Mouse (Mus musculus): ENCODE data around the gene Gm20458. TPM values are rescaled to one million over a fixed set of nuclear protein-coding genes. Genes with fewer than 3 reads are reported as not detected.

Gene Gm20458
- total RNA-seq, 2 experiments from 2014 or later, result not detected

GRCm38 (mm10) chr2:164449341-164450042 is 11.3 kb upstream of the Gm20458 start:
- ATAC-seq (replicated peaks; ENCODE audit: poor library complexity, severe bottlenecking), result no peak

DNA sequence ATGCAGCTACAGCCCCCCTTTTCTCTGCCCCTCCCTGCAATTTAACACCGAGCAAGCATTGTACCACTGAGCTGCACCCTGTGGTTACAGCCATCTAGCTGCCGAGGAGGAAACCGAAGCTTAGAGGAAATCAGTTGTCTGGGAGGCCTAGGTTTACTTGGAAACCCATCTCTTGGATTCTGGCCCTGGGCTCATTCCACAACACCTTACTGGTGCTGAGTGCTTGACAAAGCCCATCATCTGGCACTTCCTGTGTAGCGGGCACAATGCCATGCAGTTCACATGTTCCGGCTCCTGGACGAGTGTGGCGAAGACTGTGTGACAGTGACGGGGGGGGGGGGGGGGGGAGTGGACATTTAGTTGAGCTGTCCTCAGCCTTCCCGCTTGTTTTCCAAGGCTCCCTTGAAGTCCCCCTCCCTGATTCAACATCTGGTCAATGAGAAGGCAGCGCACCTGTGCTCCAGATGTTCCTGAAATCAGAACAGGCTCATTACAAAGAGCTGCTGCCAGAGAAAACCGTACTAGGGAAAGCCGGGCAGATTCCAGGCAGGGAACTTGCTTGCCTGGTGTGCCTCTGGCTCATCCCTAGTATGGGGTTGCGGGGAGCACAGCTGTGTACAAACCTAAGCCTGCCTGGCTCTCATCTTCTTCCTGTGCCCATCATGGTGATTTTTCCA is 8.6 kb upstream of the Gm20458 start:
- ATAC-seq (replicated peaks; ENCODE audit: poor library complexity, severe bottlenecking), result no peak

DNA sequence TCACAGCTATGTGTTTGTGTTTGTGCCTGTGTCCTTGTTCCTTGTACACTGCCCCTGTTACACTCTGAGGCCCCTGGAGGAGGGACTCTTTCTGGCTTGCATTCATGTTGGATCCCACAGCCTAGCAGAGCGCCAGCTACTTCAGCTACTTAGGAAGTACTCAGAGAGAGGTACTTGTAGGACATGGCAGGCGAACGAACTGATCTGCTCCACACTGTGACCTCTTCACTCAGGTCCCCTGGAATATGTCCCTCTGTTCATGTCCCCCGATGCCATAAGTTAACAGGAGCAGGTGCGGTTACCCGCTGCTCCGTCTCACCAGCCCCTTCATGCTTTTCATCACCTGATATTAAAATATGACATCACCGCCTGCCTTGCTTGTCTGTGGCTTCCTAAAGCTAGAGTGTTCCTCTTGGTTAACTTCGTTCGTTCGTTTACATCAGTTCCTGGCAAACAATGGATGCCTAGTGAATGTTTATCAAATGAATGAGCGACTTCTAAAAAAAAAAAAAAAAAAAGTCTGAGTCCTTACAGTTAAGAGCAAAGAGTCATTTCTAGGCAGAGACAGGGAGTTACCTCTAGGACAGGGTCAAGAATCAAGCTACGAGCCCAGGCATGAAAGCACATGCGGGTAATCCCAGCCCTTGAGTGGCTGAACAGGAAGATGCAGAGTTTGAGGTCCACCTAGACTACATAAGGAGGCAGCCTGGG is 7.6 kb upstream of the Gm20458 start:
- no peak for ATAC-seq (replicated peaks; ENCODE audit: poor library complexity, severe bottlenecking)

GRCm38 (mm10) chr2:164453887-164454500 is 6.8 kb upstream of the Gm20458 start:
- no peak for ATAC-seq (replicated peaks; ENCODE audit: poor library complexity, severe bottlenecking)

DNA sequence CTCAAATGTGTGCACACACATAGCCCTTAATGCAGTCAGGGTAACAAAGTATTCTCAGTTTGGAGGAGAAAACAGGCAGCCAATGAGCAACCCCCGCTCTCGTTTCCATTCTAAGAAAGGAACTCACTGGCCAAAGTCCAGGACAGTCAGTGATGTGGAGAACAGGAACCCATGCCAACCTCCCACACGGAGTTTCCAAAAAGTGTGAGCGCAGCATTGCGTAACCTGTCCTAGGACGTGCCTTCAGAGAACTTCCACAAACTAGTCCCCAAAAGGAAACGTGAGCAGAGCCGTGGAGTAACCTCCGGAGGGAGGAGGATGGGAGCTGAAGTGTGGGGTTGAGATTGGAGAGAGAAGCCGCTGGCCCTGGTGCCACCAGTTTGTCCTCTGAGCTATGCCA is 5.9 kb upstream of the Gm20458 start:
- ATAC-seq (replicated peaks; ENCODE audit: poor library complexity, severe bottlenecking), result peak; percentile 93

DNA sequence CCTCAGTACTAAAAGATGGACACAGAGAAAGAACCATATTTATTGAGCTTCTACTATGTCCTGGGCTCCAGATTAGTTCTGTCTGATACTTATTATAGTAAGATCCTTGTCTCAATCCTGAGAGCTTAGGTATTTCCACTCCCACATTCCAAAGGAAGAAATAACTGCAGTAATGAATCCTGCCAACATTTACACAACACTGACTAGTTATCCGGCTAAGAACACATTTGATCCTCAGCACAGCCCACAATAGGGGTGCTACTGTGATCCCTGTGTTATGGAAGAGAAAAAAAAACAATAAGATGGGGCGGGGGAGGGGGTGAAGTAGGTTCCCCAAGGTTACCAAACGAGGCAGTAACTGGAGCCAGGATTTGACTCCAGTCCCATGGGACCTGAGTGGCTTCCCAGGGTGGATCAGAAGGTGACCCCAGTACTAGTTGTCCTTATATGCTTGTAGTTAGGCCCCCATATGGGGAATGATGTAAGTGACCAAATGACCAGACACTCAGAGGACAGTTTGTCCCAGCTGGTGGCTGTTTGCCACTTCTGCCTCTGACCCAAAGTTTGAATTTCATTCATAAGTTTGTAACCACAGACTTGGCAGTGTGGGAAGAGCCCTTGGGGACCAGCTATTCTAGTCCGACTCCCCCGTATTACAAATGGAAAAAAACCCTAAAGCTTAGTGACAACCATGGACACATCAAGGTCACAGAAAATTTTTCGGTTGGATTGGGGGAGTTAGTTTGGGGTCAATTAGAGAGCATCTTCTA is 5.2 kb upstream of the Gm20458 start:
- ATAC-seq (replicated peaks; ENCODE audit: poor library complexity, severe bottlenecking), result no peak

GRCm38 (mm10) chr2:164456413-164456812 is 4.4 kb upstream of the Gm20458 start:
- no peak for ATAC-seq (replicated peaks; ENCODE audit: poor library complexity, severe bottlenecking)

- ATAC-seq (replicated peaks; ENCODE audit: poor library complexity, severe bottlenecking), result no peak
Measured at GRCm38 (mm10) chr2:164456864-164457300, 3.9 kb upstream of the Gm20458 start, which contains the start of gene Sys1. Gene Sys1 (plus strand): TSS chr2:164456964.

GRCm38 (mm10) chr2:164457942-164458341 is 2.8 kb upstream of the Gm20458 start:
- ATAC-seq (replicated peaks; ENCODE audit: poor library complexity, severe bottlenecking), result no peak

DNA sequence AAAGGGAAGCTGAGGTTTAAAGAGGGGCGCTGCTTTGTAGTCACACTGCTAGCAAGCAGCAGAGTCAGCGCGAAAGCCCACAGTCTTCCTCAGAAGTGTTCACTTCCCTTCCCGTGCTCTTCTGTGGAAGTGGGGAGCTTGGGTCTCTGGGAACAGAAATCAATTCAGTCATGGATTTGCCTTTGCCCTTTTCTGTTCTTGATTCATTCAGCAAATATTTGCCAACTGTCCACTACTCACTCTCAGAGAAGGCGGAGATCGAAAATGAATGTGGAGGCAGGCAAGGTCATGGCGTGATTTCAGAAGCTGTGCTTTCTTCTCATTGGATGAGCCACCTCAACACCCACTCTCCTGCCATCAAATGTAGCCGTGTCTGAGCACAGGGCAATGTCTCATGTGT is 2.2 kb upstream of the Gm20458 start:
- no peak for ATAC-seq (replicated peaks; ENCODE audit: poor library complexity, severe bottlenecking)

GRCm38 (mm10) chr2:164465161-164465560 is 4.4 kb downstream of the Gm20458 start:
- no peak for ATAC-seq (replicated peaks; ENCODE audit: poor library complexity, severe bottlenecking)

DNA sequence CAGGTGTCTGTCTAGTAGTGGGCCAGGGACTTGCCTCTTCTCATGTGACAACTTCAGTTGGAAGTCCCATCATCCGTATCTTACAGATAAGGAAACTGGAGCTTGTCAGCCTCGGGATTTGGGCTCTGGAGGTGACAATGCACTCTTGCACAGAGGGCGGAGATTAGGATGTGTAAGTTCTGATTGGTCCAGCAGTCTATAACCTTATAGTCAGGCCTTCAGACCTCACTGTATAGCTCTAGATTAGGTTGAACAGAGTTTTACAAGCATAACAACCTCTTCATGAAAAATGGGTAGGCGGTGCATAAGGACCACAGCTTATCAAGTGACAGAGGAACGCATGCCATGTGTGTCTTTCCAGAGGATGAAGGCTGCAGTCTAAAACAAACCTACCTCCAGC is 6.0 kb downstream of the Gm20458 start:
- ATAC-seq (replicated peaks; ENCODE audit: poor library complexity, severe bottlenecking), result no peak

- ATAC-seq (replicated peaks; ENCODE audit: poor library complexity, severe bottlenecking), result peak; percentile 80
Measured at GRCm38 (mm10) chr2:164470254-164470653, 9.5 kb downstream of the Gm20458 start.

- no peak for ATAC-seq (replicated peaks; ENCODE audit: poor library complexity, severe bottlenecking)
Measured at GRCm38 (mm10) chr2:164473624-164474023, 12.9 kb downstream of the Gm20458 start, which contains the start of gene Trp53tg5. Gene Trp53tg5 (minus strand): TSS chr2:164473724.

GRCm38 (mm10) chr2:164485681-164486257 is 25.0 kb downstream of the Gm20458 start, which contains the start of gene Dbndd2:
Gene Dbndd2 (plus strand): TSS chr2:164486106.
- ATAC-seq (replicated peaks; ENCODE audit: poor library complexity, severe bottlenecking), result peak; percentile 29

- ATAC-seq (replicated peaks; ENCODE audit: poor library complexity, severe bottlenecking), result peak; percentile 33
Measured at GRCm38 (mm10) chr2:164486258-164487114, 25.7 kb downstream of the Gm20458 start.

DNA sequence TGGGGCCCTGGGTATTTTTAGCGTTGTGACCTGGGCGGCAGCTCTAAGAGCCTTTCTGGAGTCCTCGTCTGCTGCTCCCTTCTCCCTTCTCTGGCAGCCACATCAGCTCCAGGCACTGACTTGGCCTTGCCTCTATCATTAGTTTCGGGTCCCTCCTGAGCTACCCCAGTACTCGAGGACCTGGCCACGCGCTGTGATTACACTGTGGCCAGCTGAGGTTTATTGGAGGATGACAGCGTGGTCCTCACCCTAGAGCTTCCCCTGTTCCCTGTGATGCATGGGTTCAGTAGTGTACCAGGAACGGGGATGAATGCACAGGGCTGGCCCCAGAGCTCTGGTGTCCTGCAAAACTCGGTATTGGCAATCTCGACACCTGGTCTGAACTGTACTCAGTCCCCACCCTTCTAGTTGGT is 26.4 kb downstream of the Gm20458 start:
- ATAC-seq (replicated peaks; ENCODE audit: poor library complexity, severe bottlenecking), result no peak; the same call in 1 of the 2 replicates

GRCm38 (mm10) chr2:164487812-164488211 is 27.0 kb downstream of the Gm20458 start:
- ATAC-seq (replicated peaks; ENCODE audit: poor library complexity, severe bottlenecking), result no peak

DNA sequence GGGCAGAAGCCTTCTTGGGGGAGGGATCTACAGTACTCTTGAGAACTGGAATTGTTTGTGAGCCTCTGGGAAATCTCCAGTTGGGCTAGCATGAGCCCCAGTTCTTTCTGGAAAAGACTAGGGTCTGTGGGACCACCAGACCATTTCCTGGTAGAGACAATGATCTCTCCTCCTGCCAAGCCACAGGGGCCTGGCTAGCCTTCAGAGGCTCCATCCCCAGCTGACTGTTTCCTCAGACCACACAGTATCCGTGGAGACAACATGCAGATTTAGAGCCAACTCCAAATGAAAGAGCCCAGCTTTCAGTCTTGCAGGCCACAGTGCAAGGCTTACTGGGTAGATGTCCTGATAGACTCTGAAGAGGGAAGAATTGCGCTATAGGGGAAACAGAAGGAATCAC is 33.4 kb downstream of the Gm20458 start:
- ATAC-seq (replicated peaks; ENCODE audit: poor library complexity, severe bottlenecking), result no peak

All from granulocyte monocyte progenitor cell, adult 5-6 weeks (primary cell).